ENCODE assay signal across 19 mouse cellular contexts in the genomic region with DNA sequence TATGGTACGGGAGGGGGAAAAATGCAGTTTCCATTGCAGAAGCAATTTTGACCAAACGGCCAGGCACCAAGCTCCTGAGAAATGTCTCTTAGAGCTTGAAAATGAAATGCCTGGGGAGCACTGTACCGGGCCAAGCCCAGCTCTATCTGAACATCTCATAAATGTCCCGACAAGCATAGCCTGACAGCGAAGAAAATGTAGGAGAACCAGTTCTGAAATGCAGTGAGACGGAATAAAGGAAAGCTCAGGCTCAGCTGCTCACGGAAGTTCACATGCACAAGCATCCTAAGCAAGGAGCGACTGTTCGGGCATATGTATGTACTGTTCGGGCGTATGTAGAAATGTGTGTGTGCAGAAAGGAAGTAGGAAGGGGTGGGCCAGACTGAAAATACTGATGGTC. TPM values are rescaled to one million over a fixed set of nuclear protein-coding genes. Genes with fewer than 3 reads are reported as not detected.
DNase-seq lines count a peak whose midpoint lies in the region; ATAC-seq and TF ChIP-seq lines count a peak whose summit lies in the region.
"Had no signal": no experiment of that assay in that cellular context is flagged by ENCODE, and none has a peak within 500 bp of the region (broad histone marks: within the 10 kb centered on the region; RNA-seq: fewer than 3 reads in every experiment).

No protein-coding gene starts in this region.

- no peaks in the 10 kb centered on the region for H3K9me3 ChIP-seq in limb, embryonic 14.5 days (ENCODE audit: control insufficient read depth, low read length)
- no peaks in the 10 kb centered on the region for H3K9me3 ChIP-seq in limb, embryonic 10.5 days (replicated peaks)
- H3K9me3 ChIP-seq in embryonic facial prominence, embryonic 14.5 days (ENCODE audit: control insufficient read depth, low read length), result no peaks in the 10 kb centered on the region
- H3K9me3 ChIP-seq in kidney, embryonic 14.5 days (ENCODE audit: control insufficient read depth, low read length), result no peaks in the 10 kb centered on the region
- H3K9me3 ChIP-seq in stomach, embryonic 15.5 days, result no peaks in the 10 kb centered on the region
- H3K9me3 ChIP-seq: forebrain, embryonic 12.5 days; heart, embryonic 13.5 days; hindbrain, embryonic 15.5 days; liver, embryonic 13.5 days; lung, embryonic 15.5 days; midbrain, embryonic 12.5 days had no signal

- H3K4me2 ChIP-seq in limb, embryonic 14.5 days (replicated peaks; ENCODE audit: low read depth, low read length, severe bottlenecking), result no peak overlapping the region
- H3K4me2 ChIP-seq in embryonic facial prominence, embryonic 14.5 days (ENCODE audit: low read depth, low read length), result no peak overlapping the region
- H3K4me2 ChIP-seq in kidney, embryonic 14.5 days (replicated peaks; ENCODE audit: low read depth, low read length), result no peak overlapping the region
- no peak overlapping the region for H3K4me2 ChIP-seq in stomach, embryonic 15.5 days
- H3K4me2 ChIP-seq: forebrain, embryonic 12.5 days; heart, embryonic 13.5 days; hindbrain, embryonic 15.5 days; liver, embryonic 13.5 days; lung, embryonic 15.5 days; midbrain, embryonic 12.5 days; neural tube, embryonic 13.5 days had no signal

- no peaks in the 10 kb centered on the region for H3K36me3 ChIP-seq in limb, embryonic 14.5 days (ENCODE audit: control insufficient read depth, insufficient read depth, low read length)
- no peaks in the 10 kb centered on the region for H3K36me3 ChIP-seq in limb, embryonic 10.5 days
- no peaks in the 10 kb centered on the region for H3K36me3 ChIP-seq in embryonic facial prominence, embryonic 14.5 days (ENCODE audit: control insufficient read depth, insufficient read depth, low read length)
- H3K36me3 ChIP-seq in kidney, embryonic 14.5 days (ENCODE audit: control insufficient read depth, insufficient read depth, low read length), result no peaks in the 10 kb centered on the region
- no peaks in the 10 kb centered on the region for H3K36me3 ChIP-seq in stomach, embryonic 15.5 days
- H3K36me3 ChIP-seq: forebrain, embryonic 12.5 days; heart, embryonic 13.5 days; hindbrain, embryonic 15.5 days; lung, embryonic 15.5 days; midbrain, embryonic 12.5 days; neural tube, embryonic 13.5 days had no signal

- no peak overlapping the region for H3K27ac ChIP-seq in limb, embryonic 14.5 days (replicated peaks; ENCODE audit: low read depth, low read length)
- no peak overlapping the region for H3K27ac ChIP-seq in limb, embryonic 10.5 days
- peak overlapping the region; percentile 53; the same call in 1 of the 2 replicates for H3K27ac ChIP-seq in embryonic facial prominence, embryonic 14.5 days (replicated peaks; ENCODE audit: low read depth, low read length)
- peak overlapping the region; percentile 59; the same call in 1 of the 2 replicates for H3K27ac ChIP-seq in kidney, embryonic 14.5 days (ENCODE audit: low read depth, low read length)
- peak overlapping the region; percentile 46; the same call in 1 of the 2 replicates for H3K27ac ChIP-seq in stomach, embryonic 15.5 days
- H3K27ac ChIP-seq: forebrain, embryonic 12.5 days; heart, embryonic 13.5 days; hindbrain, embryonic 15.5 days; liver, embryonic 13.5 days; lung, embryonic 15.5 days; midbrain, embryonic 12.5 days; neural tube, embryonic 13.5 days had no signal

- 77% methylated on average over 11 of the region's 11 CpGs for WGBS in limb, embryonic 14.5 days
- WGBS in limb, embryonic 10.5 days, result 87% methylated on average over 11 of the region's 11 CpGs
- 71% methylated on average over 11 of the region's 11 CpGs for WGBS in embryonic facial prominence, embryonic 14.5 days
- WGBS in kidney, embryonic 14.5 days, result 74% methylated on average over 11 of the region's 11 CpGs
- WGBS in stomach, embryonic 15.5 days, result 66% methylated on average over 11 of the region's 11 CpGs

- no peak for ATAC-seq in limb, embryonic 14.5 days (ENCODE audit: low FRiP score, low read depth)
- ATAC-seq in embryonic facial prominence, embryonic 14.5 days (ENCODE audit: low read depth), result peak; percentile 78
- peak; percentile 78; the same call in 1 of the 2 replicates for ATAC-seq in kidney, embryonic 14.5 days (ENCODE audit: low FRiP score, low TSS enrichment)
- peak; percentile 57; the same call in 1 of the 2 replicates for ATAC-seq in stomach, embryonic 15.5 days (ENCODE audit: insufficient read depth, low FRiP score, low read depth)

- H3K9ac ChIP-seq in limb, embryonic 14.5 days (ENCODE audit: low read depth, low read length, severe bottlenecking), result no peak overlapping the region
- no peak overlapping the region for H3K9ac ChIP-seq in embryonic facial prominence, embryonic 14.5 days (ENCODE audit: low read depth, low read length)
- no peak overlapping the region for H3K9ac ChIP-seq in kidney, embryonic 14.5 days (ENCODE audit: low read depth, low read length)
- H3K9ac ChIP-seq in stomach, embryonic 15.5 days, result no peak overlapping the region
- H3K9ac ChIP-seq: forebrain, embryonic 12.5 days; heart, embryonic 13.5 days; hindbrain, embryonic 15.5 days; liver, embryonic 13.5 days; lung, embryonic 15.5 days; midbrain, embryonic 12.5 days; neural tube, embryonic 13.5 days had no signal

- H3K4me1 ChIP-seq in limb, embryonic 14.5 days (ENCODE audit: control insufficient read depth, insufficient read depth, low read length), result no peaks in the 10 kb centered on the region
- no peaks in the 10 kb centered on the region for H3K4me1 ChIP-seq in limb, embryonic 10.5 days
- H3K4me1 ChIP-seq in embryonic facial prominence, embryonic 14.5 days (ENCODE audit: control insufficient read depth, insufficient read depth, low read length), result no peaks in the 10 kb centered on the region
- H3K4me1 ChIP-seq in kidney, embryonic 14.5 days (ENCODE audit: control insufficient read depth, insufficient read depth, low read length), result no peaks in the 10 kb centered on the region
- H3K4me1 ChIP-seq in stomach, embryonic 15.5 days, result 0 out of 2 replicates have a peak, but pooled peaks cover 5% of the 10 kb centered on the region
- H3K4me1 ChIP-seq: hindbrain, embryonic 15.5 days; midbrain, embryonic 12.5 days had no signal

- DNase-seq in limb, embryonic 14.5 days (ENCODE audit: low spot score), result peak; percentile 29
- DNase-seq in limb, embryonic 10.5 days (ENCODE audit: low spot score), result no peak
- DNase-seq in embryonic facial prominence, embryonic 14.5 days (ENCODE audit: low spot score), result peak; percentile 78
- no peak for DNase-seq in cerebellum, adult 8-10 months
- no peak for DNase-seq in cerebellum, postnatal 14 days
- DNase-seq: adrenal gland, adult 8-10 months; cerebellum, postnatal 10 days; gastrocnemius, postnatal 14 days; heart, adult 18-20 months; liver, embryonic 13.5 days; right cerebral cortex, adult 18-20 months had no signal

- no peak overlapping the region for H3K4me3 ChIP-seq in limb, embryonic 14.5 days (replicated peaks; ENCODE audit: low read length)
- H3K4me3 ChIP-seq in limb, embryonic 10.5 days, result no peak overlapping the region
- no peak overlapping the region for H3K4me3 ChIP-seq in embryonic facial prominence, embryonic 14.5 days (ENCODE audit: low read depth, low read length)
- H3K4me3 ChIP-seq in kidney, embryonic 14.5 days (ENCODE audit: low read length), result no peak overlapping the region
- no peak overlapping the region for H3K4me3 ChIP-seq in stomach, embryonic 15.5 days (replicated peaks)
- H3K4me3 ChIP-seq: forebrain, embryonic 12.5 days; heart, embryonic 13.5 days; hindbrain, embryonic 15.5 days; liver, embryonic 13.5 days; lung, embryonic 15.5 days; midbrain, embryonic 12.5 days; neural tube, embryonic 13.5 days had no signal

- H3K27me3 ChIP-seq in limb, embryonic 14.5 days (ENCODE audit: control insufficient read depth, insufficient read depth, low read length), result no peaks in the 10 kb centered on the region
- no peaks in the 10 kb centered on the region for H3K27me3 ChIP-seq in limb, embryonic 10.5 days (ENCODE audit: low read depth, poor library complexity, severe bottlenecking)
- no peaks in the 10 kb centered on the region for H3K27me3 ChIP-seq in embryonic facial prominence, embryonic 14.5 days (replicated peaks; ENCODE audit: control insufficient read depth, insufficient read depth, low read length)
- no peaks in the 10 kb centered on the region for H3K27me3 ChIP-seq in kidney, embryonic 14.5 days (ENCODE audit: control insufficient read depth, insufficient read depth, low read length)
- H3K27me3 ChIP-seq in stomach, embryonic 15.5 days (replicated peaks), result no peaks in the 10 kb centered on the region
- H3K27me3 ChIP-seq: forebrain, embryonic 12.5 days; hindbrain, embryonic 15.5 days; liver, embryonic 13.5 days; lung, embryonic 15.5 days; midbrain, embryonic 12.5 days; neural tube, embryonic 13.5 days had no signal

- TF ChIP-seq POLR2A in limb, embryonic 14.5 days (IDR thresholded peaks at IDR 0.05; ENCODE audit: borderline replicate concordance, extremely low read depth, insufficient read depth, insufficient read length), result no peak

RNA-seq across cellular contexts. Expression of a gene that starts 24.0 kb away (rescaled TPM):
- polyA plus RNA-seq in limb, embryonic 14.5 days (2012; rRNA removed), result 38.2 and 39.0 TPM in 2 replicates
- polyA plus RNA-seq in limb, embryonic 14.5 days (2014; fragmentation: Nextera tagmentation; extraction: Ambion mirVana), result 43.1 and 50.6 TPM in 2 replicates
- 59.9 and 67.6 TPM in 2 replicates for polyA plus RNA-seq in limb, embryonic 10.5 days (2016; fragmentation: Nextera tagmentation; extraction: Ambion mirVana)
- 36.2 and 40.9 TPM in 2 replicates for polyA plus RNA-seq in embryonic facial prominence, embryonic 14.5 days (2014; fragmentation: Nextera tagmentation; extraction: Ambion mirVana)
- 54.9 and 60.9 TPM in 2 replicates for polyA plus RNA-seq in kidney, embryonic 14.5 days (2014; fragmentation: Nextera tagmentation; extraction: Ambion mirVana)
- 66.9 and 70.0 TPM in 2 replicates for polyA plus RNA-seq in stomach, embryonic 15.5 days (2015; fragmentation: Nextera tagmentation; extraction: Ambion mirVana)

RNA-seq across cellular contexts. Expression of a gene that starts 34.8 kb away (rescaled TPM):
- polyA plus RNA-seq in limb, embryonic 14.5 days (2012; rRNA removed), result 5.4 and 6.3 TPM in 2 replicates
- polyA plus RNA-seq in limb, embryonic 14.5 days (2014; fragmentation: Nextera tagmentation; extraction: Ambion mirVana), result 11.7 and 12.2 TPM in 2 replicates
- 1.7 and 2.0 TPM in 2 replicates for polyA plus RNA-seq in limb, embryonic 10.5 days (2016; fragmentation: Nextera tagmentation; extraction: Ambion mirVana)
- polyA plus RNA-seq in embryonic facial prominence, embryonic 14.5 days (2014; fragmentation: Nextera tagmentation; extraction: Ambion mirVana), result 9.9 and 10.1 TPM in 2 replicates
- polyA plus RNA-seq in kidney, embryonic 14.5 days (2014; fragmentation: Nextera tagmentation; extraction: Ambion mirVana), result 5.8 and 6.7 TPM in 2 replicates
- 21.0 and 27.9 TPM in 2 replicates for polyA plus RNA-seq in stomach, embryonic 15.5 days (2015; fragmentation: Nextera tagmentation; extraction: Ambion mirVana)

Comparison
In these comparisons a context has a peak if more than half of its experiments do, and no peak if none do; other contexts are left out.
1. DNase-seq: peak in limb, embryonic 14.5 days (single experiment) and embryonic facial prominence, embryonic 14.5 days (single experiment); none in limb, embryonic 10.5 days (single experiment), cerebellum, adult 8-10 months (single experiment) and cerebellum, postnatal 14 days (0 of 2).
2. H3K27ac ChIP-seq: peak in embryonic facial prominence, embryonic 14.5 days (single experiment), kidney, embryonic 14.5 days (single experiment) and stomach, embryonic 15.5 days (single experiment); none in limb, embryonic 14.5 days (single experiment) and limb, embryonic 10.5 days (single experiment).